Mouse (Mus musculus) heart, embryonic 16.5 days (tissue): ENCODE data around the gene Wnt7b. TPM values are rescaled to one million over a fixed set of nuclear protein-coding genes. Genes with fewer than 3 reads are reported as not detected.

Experiments used
- ATAC-seq: fragments of 200-750 bp; cut with Nextera tagmentation; replicated peaks from 2 replicates; pipeline ENCODE4 v1.8.0; 2017; ENCODE audit warnings: moderate number of reproducible peaks; ENCODE audit not compliant: insufficient read depth, low FRiP score; ENCODE audit errors: extremely low read depth
- H3K27ac ChIP-seq: fragments of 300-500 bp; sonication (generic); 2 replicates; pipeline ENCODE4 v1.5.1; 2014; ENCODE audit warnings: mild to moderate bottlenecking, low read length, control low read depth, moderate library complexity
- H3K27me3 ChIP-seq: fragments of 300-500 bp; sonication (generic); 2 replicates; pipeline ENCODE4 v1.6.1; 2014; ENCODE audit warnings: low read length, mixed read lengths; ENCODE audit not compliant: control insufficient read depth, insufficient read depth
- H3K36me3 ChIP-seq: fragments of 300-500 bp; sonication (generic); 2 replicates; pipeline ENCODE4 v1.6.1; 2014; ENCODE audit not compliant: control insufficient read depth, insufficient read depth
- H3K4me1 ChIP-seq: fragments of 300-500 bp; sonication (generic); 2 replicates; pipeline ENCODE4 v1.6.1; 2014; ENCODE audit warnings: low read length, mixed read lengths; ENCODE audit not compliant: control insufficient read depth, insufficient read depth
- H3K4me2 ChIP-seq: fragments of 300-500 bp; sonication (generic); 2 replicates; pipeline ENCODE4 v1.6.1; 2014; ENCODE audit warnings: low read depth, mild to moderate bottlenecking, control low read depth, low read length
- H3K4me3 ChIP-seq: fragments of 300-500 bp; sonication (generic); 2 replicates; pipeline ENCODE4 v1.5.1; 2014; ENCODE audit warnings: mild to moderate bottlenecking, control low read depth, low read length
- H3K9ac ChIP-seq: fragments of 300-500 bp; sonication (generic); 2 replicates; pipeline ENCODE4 v1.6.1; 2014; ENCODE audit warnings: low read length, control low read depth
- H3K9me3 ChIP-seq: fragments of 300-500 bp; sonication (generic); replicated peaks from 2 replicates; pipeline ENCODE4 v1.6.1; 2016; ENCODE audit warnings: low read length; ENCODE audit not compliant: control insufficient read depth
- WGBS: fragments of 180-500 bp; shearing (Covaris S2); extraction: QIAGEN DNeasy Blood & Tissue Kit; methylation state at CpG from one replicate; pipeline ENCODE4 v1.1.7; 2014; 5-methylcytosine and 5-hydroxymethylcytosine counted together
- polyA plus RNA-seq: library from polyadenylated mRNA; unstranded; fragments of >200 nt; fragmentation: Nextera tagmentation; extraction: Ambion mirVana; gene quantifications from 2 replicates; pipeline ENCODE4 v1.2.1, GENCODE M21; 2015

The Wnt7b gene
- polyA plus RNA-seq, 1 experiment from 2014 or later = 0.97 TPM

DNA sequence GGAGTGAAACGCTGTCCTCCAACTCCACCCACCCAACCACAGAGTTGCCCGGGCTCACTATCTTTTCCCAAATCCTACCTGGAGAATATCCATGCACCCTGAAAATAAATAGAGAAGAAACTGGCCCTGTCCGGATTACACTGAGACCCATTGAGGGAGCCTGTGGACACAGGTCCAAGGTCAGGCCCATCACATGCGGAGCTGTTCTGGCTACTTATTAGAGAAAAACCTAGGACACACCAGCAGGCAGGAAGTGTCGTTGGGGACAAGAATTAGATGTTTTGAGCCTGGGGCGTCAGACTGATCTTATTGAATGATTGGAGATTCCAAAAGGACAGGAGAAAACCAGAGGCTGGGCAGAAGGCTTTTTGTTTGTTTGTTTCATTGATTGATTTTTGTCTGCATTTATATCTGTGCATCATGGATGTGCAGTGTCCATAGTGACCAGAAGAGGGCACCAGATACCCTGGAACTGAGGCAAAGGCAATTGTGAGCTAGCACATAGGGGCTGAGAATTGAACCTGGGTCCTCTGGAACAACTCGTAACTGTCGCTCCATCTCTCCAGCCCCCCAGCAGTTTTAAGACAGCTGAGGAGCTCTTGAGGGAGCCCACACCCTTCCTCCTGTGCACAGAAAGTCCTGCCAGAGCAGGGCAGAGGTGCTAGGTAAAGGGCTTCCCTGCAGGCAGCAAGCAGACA is 30.5 kb upstream of the Wnt7b start:
- WGBS = 79% methylated on average over 8 of the region's 8 CpGs
- Histone ChIP-seq H3K4me3 (no peak overlapping the region), H3K9ac (no peak overlapping the region), H3K27ac (no peak overlapping the region; the same call in 1 of the 2 replicates), H3K4me1 (peaks cover 20% of the 10 kb centered on the region), H3K9me3 (0 out of 2 replicates have a peak, but pooled peaks cover 3% of the 10 kb centered on the region), H3K27me3 (peaks cover 14% of the 10 kb centered on the region), H3K36me3 (no peaks in the 10 kb centered on the region), H3K4me2 (no peak overlapping the region)
- ATAC-seq = no peak

DNA sequence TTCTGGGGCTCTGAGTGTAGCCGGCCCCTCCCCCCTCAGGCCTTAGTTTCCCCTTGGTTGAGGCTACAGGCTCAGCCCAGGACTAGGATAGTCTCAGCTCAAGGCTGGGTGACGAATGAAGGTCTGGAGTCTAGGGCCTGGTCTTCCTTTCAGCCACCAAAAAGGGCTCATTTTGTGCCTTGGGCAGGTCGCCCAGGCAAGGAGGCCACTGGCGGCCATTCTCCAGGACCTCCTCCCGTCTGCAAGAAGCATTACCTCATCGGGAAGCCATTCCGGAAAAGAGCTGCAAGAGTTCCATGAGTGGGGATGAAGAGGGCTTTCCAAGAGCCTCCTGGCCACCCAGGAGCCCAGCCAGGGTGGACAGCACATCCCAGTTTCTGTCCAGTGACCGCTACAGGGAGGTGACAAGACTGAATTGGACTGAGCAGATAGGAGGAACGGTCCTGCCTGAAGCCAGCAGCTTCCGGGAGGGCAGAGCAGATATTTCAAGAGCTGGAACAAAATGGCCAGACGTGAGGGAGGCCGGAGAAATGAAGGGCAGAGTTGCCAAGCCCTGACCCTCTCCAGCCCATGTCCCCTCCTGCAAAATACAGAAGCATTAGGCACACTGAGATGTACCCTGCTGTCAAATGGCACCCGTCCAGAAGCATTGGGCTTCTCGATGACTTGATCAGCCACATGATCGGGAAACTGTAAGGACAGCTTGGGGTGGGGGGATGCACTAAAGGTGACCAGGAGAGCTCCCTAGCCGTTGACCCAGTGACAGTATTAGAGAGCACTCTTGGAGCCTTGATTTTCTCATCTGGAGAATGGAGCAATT is 29.6 kb upstream of the Wnt7b start:
- WGBS = 52% methylated on average over 16 of the region's 16 CpGs
- Histone ChIP-seq H3K4me2 (no peak overlapping the region), H3K4me1 (peaks cover 20% of the 10 kb centered on the region), H3K36me3 (no peaks in the 10 kb centered on the region), H3K27me3 (peaks cover 12% of the 10 kb centered on the region), H3K4me3 (no peak overlapping the region), H3K9me3 (0 out of 2 replicates have a peak, but pooled peaks cover 3% of the 10 kb centered on the region), H3K27ac (peak overlapping the region; percentile 88), H3K9ac (peak overlapping the region; percentile 37)
- ATAC-seq = no peak

DNA sequence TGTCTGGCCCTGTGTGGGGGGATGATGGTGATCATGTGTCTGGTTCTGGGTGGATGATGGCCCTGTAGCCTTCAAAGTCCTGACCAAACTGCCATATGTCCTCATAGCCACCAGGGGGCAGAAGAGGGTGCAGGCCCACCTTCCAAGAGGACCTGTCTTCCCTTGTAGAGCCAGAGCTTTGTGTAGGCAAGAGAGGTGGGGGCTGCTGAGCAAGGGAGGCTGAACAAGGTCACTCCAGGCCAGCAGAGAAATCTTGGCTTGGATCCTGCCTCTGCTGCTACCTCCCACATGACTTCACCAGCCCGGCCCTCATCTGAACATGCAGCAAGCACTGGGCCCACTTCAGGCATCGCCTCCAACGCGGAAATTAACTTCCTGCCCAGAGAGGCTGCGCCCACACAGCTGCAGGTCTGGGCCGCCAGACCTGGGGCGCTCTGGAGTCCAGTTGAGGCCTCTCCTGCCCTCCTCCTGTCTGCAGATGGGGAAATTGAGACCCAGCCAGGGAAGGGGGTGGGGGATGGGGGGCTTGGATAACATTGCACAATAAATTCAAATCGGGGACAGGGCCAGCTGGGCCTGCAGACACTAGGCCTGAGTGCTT is 28.4 kb upstream of the Wnt7b start:
- H3K27ac ChIP-seq = peak overlapping the region; percentile 88
- H3K36me3 ChIP-seq = no peaks in the 10 kb centered on the region
- 0 out of 2 replicates have a peak, but pooled peaks cover 3% of the 10 kb centered on the region for H3K9me3 ChIP-seq
- no peak overlapping the region for H3K4me3 ChIP-seq
- peaks cover 8% of the 10 kb centered on the region for H3K27me3 ChIP-seq
- H3K4me2 ChIP-seq = peak overlapping the region; percentile 27; the same call in 1 of the 2 replicates
- peak; percentile 94 for ATAC-seq
- H3K4me1 ChIP-seq = peaks cover 23% of the 10 kb centered on the region
- 18% methylated on average over 8 of the region's 8 CpGs for WGBS
- peak overlapping the region; percentile 37; the same call in 1 of the 2 replicates for H3K9ac ChIP-seq

DNA sequence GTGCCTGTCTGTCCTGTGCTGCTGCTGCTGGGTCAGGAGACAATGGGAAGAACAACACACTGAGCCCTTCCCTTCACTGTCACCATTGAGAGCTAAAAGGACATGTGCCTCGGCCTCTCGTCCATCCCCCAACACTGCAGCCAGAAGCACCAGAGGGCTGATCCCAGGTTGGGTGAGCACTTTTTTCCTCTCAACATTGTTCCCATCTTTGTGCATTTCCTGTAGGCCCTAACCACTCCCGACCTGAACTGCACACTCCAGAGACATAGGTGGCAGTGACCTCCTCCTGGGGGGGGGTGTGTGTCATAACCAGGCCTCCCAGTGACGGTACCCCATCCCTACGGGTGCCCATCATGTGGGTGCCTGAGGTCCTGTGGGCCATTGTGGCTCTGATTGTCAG is 27.8 kb upstream of the Wnt7b start:
- H3K4me1 ChIP-seq = peaks cover 21% of the 10 kb centered on the region
- no peak overlapping the region for H3K4me2 ChIP-seq
- H3K9me3 ChIP-seq = 0 out of 2 replicates have a peak, but pooled peaks cover 3% of the 10 kb centered on the region
- H3K27me3 ChIP-seq = peaks cover 6% of the 10 kb centered on the region
- H3K27ac ChIP-seq = no peak overlapping the region
- 55% methylated on average over 5 of the region's 5 CpGs for WGBS
- ATAC-seq = no peak
- H3K36me3 ChIP-seq = no peaks in the 10 kb centered on the region
- no peak overlapping the region for H3K9ac ChIP-seq
- no peak overlapping the region for H3K4me3 ChIP-seq

DNA sequence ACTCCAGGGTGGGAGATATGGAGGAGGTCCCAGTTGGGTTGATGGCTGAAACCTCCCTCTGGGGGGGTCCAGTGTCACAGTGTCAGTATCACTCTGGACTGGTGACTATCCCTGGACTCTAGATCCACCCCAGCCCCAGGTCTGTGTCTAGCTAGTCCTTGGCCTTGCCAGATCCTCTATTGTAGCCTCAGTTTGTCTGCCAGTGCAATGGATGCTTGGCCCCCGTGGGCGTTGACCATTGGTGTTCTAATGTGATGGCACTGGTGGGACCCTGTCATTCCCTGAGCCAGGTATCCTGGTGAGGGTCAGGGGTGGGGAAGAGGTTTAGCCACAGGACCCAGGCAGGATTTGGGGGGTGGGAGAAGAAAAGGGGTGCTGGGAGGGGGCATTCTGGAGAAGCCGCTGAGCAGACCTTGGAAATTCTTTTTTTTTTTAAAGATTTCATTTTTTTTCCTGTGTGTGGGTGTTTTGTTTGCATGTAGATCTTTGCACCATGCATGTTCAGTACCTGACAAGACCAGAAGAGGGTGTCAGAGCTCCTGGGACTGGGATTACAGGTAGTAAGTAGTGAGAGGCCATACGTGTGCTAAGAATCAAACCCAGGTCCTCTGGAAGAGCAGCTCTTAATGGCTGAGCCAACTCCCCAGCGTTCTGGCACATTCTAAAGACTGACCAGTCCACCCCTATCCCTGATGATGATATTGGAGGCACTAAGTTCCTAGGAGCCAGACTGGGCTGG is 27.2 kb upstream of the Wnt7b start:
- H3K27me3 ChIP-seq = no peaks in the 10 kb centered on the region; the same call in 1 of the 2 replicates
- ATAC-seq = no peak
- WGBS = 85% methylated on average over 5 of the region's 5 CpGs
- H3K9me3 ChIP-seq = 0 out of 2 replicates have a peak, but pooled peaks cover 3% of the 10 kb centered on the region
- peaks cover 21% of the 10 kb centered on the region for H3K4me1 ChIP-seq
- H3K27ac ChIP-seq = no peak overlapping the region
- H3K4me3 ChIP-seq = no peak overlapping the region
- no peaks in the 10 kb centered on the region for H3K36me3 ChIP-seq
- no peak overlapping the region for H3K4me2 ChIP-seq
- H3K9ac ChIP-seq = no peak overlapping the region

DNA sequence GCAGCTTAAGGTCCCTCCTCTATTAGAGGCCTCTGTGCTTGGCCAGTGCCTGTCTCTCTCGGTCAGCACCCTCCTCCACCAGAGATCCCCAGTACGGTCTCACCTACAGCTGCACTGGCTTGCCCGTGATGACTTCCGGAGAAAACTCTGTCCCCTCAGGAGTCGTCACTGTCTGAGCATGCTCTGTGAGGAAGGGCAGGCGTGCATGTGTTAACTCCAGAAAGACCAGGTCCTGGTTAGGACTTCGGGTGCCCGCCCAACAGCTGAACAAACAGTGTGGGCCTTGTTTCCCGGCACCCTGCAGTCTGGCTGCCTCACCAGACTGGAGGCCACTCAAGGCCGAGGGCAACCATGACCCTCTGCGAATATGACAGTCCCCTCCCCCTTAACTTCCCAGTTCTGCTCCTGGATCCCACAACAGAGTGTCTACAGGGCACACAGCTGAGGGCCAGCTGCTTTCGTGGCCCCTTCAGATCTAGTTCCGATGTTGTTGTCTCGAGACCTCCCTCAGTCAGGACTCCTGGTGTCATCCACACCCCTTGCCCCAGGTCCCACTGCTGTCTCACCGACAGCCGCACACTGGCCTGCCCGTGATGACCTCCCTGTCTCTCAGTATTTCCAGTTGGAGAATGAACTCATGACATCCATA is 23.8 kb upstream of the Wnt7b start:
- Histone ChIP-seq H3K27ac (no peak overlapping the region), H3K4me2 (no peak overlapping the region)
- no peak for ATAC-seq

DNA sequence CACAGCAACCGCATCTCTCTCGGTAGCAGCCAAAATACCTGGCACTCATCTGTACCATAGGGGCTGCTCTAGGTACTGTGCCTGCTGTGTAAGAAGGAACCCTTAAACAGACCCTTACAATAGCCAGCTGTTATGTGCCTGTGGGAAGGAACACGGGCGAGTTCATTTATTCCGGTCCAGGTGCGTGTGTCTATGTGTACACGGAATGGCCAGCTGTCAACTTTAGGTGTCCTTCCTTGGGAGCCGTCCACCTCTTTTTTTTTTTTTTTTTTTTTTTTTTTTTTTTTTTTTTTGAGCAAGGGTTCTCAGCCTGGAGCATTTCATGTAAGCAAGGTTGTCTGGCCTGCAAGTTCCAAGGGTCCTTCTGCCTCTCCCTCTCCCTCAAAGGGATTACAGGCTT is 22.7 kb upstream of the Wnt7b start:
- 0 out of 2 replicates have a peak, but pooled peaks cover 2% of the 10 kb centered on the region for H3K27me3 ChIP-seq
- H3K9me3 ChIP-seq = no peaks in the 10 kb centered on the region
- H3K27ac ChIP-seq = no peak overlapping the region
- no peak overlapping the region for H3K4me3 ChIP-seq
- H3K4me2 ChIP-seq = no peak overlapping the region
- no peak overlapping the region for H3K9ac ChIP-seq
- ATAC-seq = no peak
- H3K36me3 ChIP-seq = no peaks in the 10 kb centered on the region
- 83% methylated on average over 8 of the region's 8 CpGs for WGBS
- H3K4me1 ChIP-seq = peaks cover 11% of the 10 kb centered on the region

More for the DNA sequence above, 23.8 kb upstream of the Wnt7b start:
- WGBS = 51% methylated on average over 17 of the region's 17 CpGs
- H3K4me3 ChIP-seq = no peak overlapping the region
- H3K27me3 ChIP-seq = 0 out of 2 replicates have a peak, but pooled peaks cover 2% of the 10 kb centered on the region
- H3K4me1 ChIP-seq = peaks cover 7% of the 10 kb centered on the region
- H3K9me3 ChIP-seq = no peaks in the 10 kb centered on the region
- H3K9ac ChIP-seq = no peak overlapping the region
- H3K36me3 ChIP-seq = no peaks in the 10 kb centered on the region

DNA sequence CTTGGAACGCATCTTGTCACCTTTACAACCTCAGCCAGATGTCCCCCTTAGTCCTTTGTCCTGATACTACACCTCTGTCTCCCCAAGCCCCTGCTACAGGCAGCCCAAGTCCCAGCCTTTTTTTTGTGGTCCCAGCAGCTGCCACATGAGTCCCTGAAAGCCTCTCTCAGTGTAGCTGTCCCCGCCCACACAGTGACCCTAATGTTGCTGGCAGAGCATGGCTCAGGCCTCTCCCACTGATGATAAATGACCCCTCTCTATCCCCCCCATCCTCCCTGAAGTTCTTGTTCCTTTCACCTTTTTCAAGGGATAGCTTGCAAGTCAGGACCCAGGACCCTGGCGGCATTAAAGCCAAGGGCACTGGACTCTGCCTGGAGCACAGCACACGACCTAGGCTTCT is 22.2 kb upstream of the Wnt7b start:
- WGBS = 78% methylated on average over 4 of the region's 4 CpGs
- Histone ChIP-seq H3K4me2 (no peak overlapping the region), H3K9ac (no peak overlapping the region), H3K9me3 (no peaks in the 10 kb centered on the region), H3K4me1 (peaks cover 11% of the 10 kb centered on the region), H3K27ac (no peak overlapping the region), H3K27me3 (0 out of 2 replicates have a peak, but pooled peaks cover 2% of the 10 kb centered on the region), H3K4me3 (no peak overlapping the region), H3K36me3 (no peaks in the 10 kb centered on the region)
- no peak for ATAC-seq
